Mouse (Mus musculus): ENCODE measurements around the gene Olfr1321. TPM values are rescaled to one million over a fixed set of nuclear protein-coding genes. Genes with fewer than 3 reads are reported as not detected.

Gene Olfr1321
- total RNA-seq (2021): not detected in 2 replicates
- long read RNA-seq: 0 reads

GRCm38 (mm10) chrX:49734959-49735358 lies at the start of gene Olfr1321:
Olfr1321 (minus strand) TSS chrX:49735059.
- no peak for DNase-seq

- peak; percentile 10 for DNase-seq
These were observed 36.0 kb upstream of the Olfr1321 start for GRCm38 (mm10) chrX:49770828-49771227.

GRCm38 (mm10) chrX:49745192-49745591 lies 10.3 kb upstream of the Olfr1321 start:
- no peak for DNase-seq

Other genes starting within 250 kb of the Olfr1321 start
- gene Olfr1320, start 62.7 kb downstream of the Olfr1321 start, total RNA-seq (2021): not detected in 2 replicates
- 0.81 and 1.2 TPM in 2 replicates for gene Igsf1, start 62.7 kb upstream of the Olfr1321 start, total RNA-seq (2021)
- not detected in 2 replicates for gene Olfr1322, start 156.4 kb upstream of the Olfr1321 start, total RNA-seq (2021)